Mouse (Mus musculus): ENCODE measurements at regions not wholly inside any gene's neighbourhood (a gene's known extent, or its start where the extent isn't known, plus 50 kb on each side); places are given as distances from the start of the nearest gene placed in this dataset.

GRCm38 (mm10) chr2:38420498-38420897 lies 81.4 kb downstream of the Lhx2 start:
- no peak for DNase-seq

- no peak for DNase-seq
Measured at GRCm38 (mm10) chr2:38422406-38422805, 83.3 kb downstream of the Lhx2 start.

GRCm38 (mm10) chr2:38423886-38424277 lies 84.8 kb downstream of the Lhx2 start:
- no peak for DNase-seq

GRCm38 (mm10) chr2:38424278-38424931 lies 85.3 kb downstream of the Lhx2 start:
- DNase-seq, result no peak

DNA sequence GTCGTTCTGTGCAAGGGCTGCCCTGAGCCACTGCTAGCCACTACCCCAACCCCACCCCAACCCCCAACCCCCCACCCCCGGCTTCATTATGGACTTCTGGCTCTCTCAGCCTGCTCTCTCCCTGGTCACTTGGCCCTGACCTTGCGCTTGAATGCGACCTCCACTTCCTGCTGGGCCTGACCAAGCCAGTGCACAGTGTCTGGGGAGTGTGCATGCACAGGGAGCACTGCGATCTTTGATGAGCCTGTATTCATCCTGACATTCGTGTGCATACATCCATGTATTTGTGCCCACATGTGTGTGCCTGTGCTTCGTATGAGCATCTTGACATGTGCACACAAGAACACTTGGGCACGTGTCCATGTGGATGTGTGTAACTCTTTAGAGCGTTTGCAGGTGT lies 85.9 kb downstream of the Lhx2 start:
- no peak for DNase-seq

DNA sequence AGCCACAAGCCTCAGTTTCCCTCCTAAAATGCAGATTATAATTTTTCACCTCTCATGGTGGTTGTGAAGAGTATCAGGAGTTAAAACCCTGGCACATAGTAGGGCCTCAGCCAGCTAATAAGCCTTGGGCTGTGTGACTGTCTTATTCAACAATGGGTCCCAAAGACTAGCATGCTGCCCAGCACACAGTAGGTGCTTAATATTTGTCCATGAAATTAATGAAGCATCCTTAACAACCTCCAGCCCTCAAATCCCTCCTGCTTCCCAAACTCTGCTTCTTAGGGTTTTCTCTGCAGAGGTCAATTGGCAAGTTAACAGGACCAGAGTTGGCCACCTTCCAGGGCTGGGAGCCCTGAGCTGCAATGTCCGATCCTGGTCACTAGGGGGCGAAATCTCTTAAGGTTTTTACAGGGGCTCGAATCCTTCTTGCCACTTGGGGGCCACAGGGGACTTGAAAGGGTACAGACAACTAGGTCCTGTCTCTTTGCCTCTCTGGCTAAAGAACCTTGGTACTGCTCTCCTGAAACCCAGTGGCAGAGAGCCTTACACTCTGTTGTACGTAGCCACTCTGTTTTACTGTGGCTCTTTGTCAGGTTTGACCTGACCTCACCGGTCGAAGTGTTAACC lies 81.6 kb upstream of the Nek6 start:
- peak; percentile 71 to 92 for DNase-seq

- DNase-seq, result no peak
Measured at GRCm38 (mm10) chr2:38431546-38431945, 79.9 kb upstream of the Nek6 start.

DNA sequence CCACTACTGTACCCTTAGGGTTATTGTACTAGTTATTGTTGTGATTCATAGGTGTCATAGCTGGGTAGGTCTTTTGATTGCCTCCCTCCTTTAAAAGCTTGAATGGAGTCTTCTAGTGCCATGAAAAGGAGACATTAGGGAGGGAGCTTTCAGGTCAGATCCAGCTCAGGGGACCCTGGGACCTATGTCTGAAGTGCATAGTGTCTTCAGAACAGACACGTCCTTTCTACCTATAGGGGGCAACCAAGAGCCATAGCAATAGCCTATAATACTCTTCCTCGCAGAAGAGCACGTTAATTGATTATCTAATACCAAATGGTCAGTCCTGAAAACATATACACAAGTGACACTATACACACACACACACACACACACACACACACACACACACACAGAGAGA lies 77.7 kb upstream of the Nek6 start:
- peak; percentile 11 for DNase-seq

DNA sequence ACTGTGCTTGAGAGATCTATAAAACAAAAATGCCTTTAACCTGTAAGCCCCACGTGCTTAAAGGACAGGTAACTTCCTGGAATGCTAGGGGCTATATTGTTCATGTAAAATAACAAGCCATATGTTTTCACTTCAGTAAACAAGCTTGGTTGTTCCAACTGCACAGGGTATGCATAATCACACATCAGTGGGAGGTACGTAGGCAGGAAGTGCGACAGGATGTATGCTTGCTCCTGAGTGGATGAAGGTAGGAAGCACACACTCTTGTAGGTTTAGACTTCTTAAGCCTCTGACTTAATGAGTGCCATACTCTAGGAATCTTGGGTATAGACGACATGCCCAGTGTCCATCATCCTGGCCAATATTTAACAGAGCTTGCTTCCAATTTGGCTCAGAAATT lies 74.7 kb upstream of the Nek6 start:
- DNase-seq, result no peak

DNA sequence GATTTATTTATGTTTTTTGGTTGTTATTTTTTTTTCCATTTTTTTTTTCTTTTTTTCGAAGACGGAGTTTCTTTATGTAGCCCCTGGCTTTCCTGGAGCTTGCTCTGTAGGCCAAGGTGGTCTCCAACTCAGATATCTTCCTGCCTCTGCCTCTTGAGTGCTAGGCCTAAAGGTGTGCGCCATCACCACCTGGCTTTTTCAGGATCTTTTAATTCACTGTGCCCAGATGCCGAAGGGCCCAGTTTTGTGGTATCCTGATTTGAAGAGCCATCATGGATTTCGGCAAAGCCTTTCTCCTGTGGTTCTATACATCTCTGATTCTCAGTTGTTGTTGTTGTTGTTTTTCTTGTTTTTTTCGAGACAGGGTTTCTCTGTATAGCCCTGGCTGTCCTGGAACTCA lies 72.3 kb upstream of the Nek6 start:
- DNase-seq, result no peak

- no peak for DNase-seq
Measured at GRCm38 (mm10) chr2:38439973-38440372, 71.5 kb upstream of the Nek6 start.

GRCm38 (mm10) chr2:38449092-38449491 lies 62.4 kb upstream of the Nek6 start:
- DNase-seq, result no peak

- DNase-seq, result no peak
Measured at GRCm38 (mm10) chr2:38456571-38456970, 54.9 kb upstream of the Nek6 start.

GRCm38 (mm10) chr2:38460367-38460766 lies 51.1 kb upstream of the Nek6 start:
- no peak for DNase-seq

GRCm38 (mm10) chr2:38460825-38461540 lies 50.5 kb upstream of the Nek6 start:
- DNase-seq, result no peak

Data from kidney, adult 8-10 months (tissue).